Mouse (Mus musculus) midbrain, embryonic 13.5 days (tissue): Measurements from ENCODE around the gene Ddx28. TPM values are rescaled to one million over a fixed set of nuclear protein-coding genes. Genes with fewer than 3 reads are reported as not detected.
"Not testable (repeated sequence)": the region's sequence is repeated elsewhere in the genome, so short reads cannot be mapped to it uniquely, and the experiment has no call there.

ENCODE experiments used
- ATAC-seq: fragments of 200-750 bp; cut with Nextera tagmentation; 2 replicates; pipeline ENCODE4 v1.8.0; 2017; ENCODE audit warnings: mild to moderate bottlenecking, moderate TSS enrichment, moderate library complexity
- H3K27ac ChIP-seq: fragments of 300-500 bp; sonication (generic); 2 replicates; pipeline ENCODE4 v1.5.1; 2015; ENCODE audit warnings: inconsistent platforms, mild to moderate bottlenecking, moderate library complexity
- H3K27me3 ChIP-seq: fragments of 300-500 bp; sonication (generic); 2 replicates; pipeline ENCODE4 v1.6.1; 2015; ENCODE audit warnings: mild to moderate bottlenecking, inconsistent platforms
- H3K36me3 ChIP-seq: fragments of 300-500 bp; sonication (generic); 2 replicates; pipeline ENCODE4 v1.6.1; 2015; ENCODE audit warnings: mild to moderate bottlenecking, inconsistent platforms
- H3K4me1 ChIP-seq: fragments of 300-500 bp; sonication (generic); replicated peaks from 2 replicates; pipeline ENCODE4 v1.6.1; 2015; ENCODE audit warnings: inconsistent platforms
- H3K4me2 ChIP-seq: fragments of 300-500 bp; sonication (generic); replicated peaks from 2 replicates; pipeline ENCODE4 v1.6.1; 2015; ENCODE audit warnings: moderate library complexity, mild to moderate bottlenecking, inconsistent platforms
- H3K4me3 ChIP-seq: fragments of 300-500 bp; sonication (generic); replicated peaks from 2 replicates; pipeline ENCODE4 v1.5.1; 2015; ENCODE audit warnings: mild to moderate bottlenecking, inconsistent platforms
- H3K9ac ChIP-seq: fragments of 300-500 bp; sonication (generic); replicated peaks from 2 replicates; pipeline ENCODE4 v1.6.1; 2015; ENCODE audit warnings: mild to moderate bottlenecking, inconsistent platforms
- H3K9me3 ChIP-seq: fragments of 300-500 bp; sonication (generic); 2 replicates; pipeline ENCODE4 v1.6.1; 2016; ENCODE audit warnings: mild to moderate bottlenecking, inconsistent platforms
- WGBS: fragments of 180-500 bp; shearing (Covaris S2); methylation state at CpG from one replicate; pipeline ENCODE4 v1.1.7; 2015; 5-methylcytosine and 5-hydroxymethylcytosine counted together
- polyA plus RNA-seq: library from polyadenylated mRNA; unstranded; fragments of >200 nt; fragmentation: Nextera tagmentation; extraction: Ambion mirVana; gene quantifications from 2 replicates; pipeline ENCODE4 v1.2.1, GENCODE M21; 2015

Ddx28 gene
- polyA plus RNA-seq, 1 experiment from 2014 or later: 19.1 TPM

DNA sequence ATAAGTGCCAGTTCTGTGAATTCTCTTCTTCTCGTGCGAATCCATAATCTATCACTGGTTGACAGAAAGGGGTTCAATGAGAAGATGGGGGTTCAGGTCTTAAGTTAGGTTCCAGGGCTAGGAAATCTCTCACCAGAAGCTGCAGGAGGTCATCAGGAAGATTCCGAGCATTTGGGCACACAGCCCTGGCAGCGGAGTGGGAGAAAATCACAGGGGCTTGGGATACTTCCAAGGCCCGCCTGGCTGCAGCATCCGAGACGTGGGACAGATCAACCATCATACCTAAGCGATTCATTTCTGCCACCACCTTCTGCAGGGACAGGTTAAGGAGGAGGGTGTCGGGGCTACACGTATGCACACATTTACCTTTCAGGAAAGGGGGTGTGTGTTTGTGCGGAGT is 23.1 kb downstream of the Ddx28 start:
- Histone ChIP-seq H3K27me3 (0 out of 2 replicates have a peak, but pooled peaks cover 5% of the 10 kb centered on the region), H3K27ac (no peak overlapping the region), H3K4me1 (peaks cover 5% of the 10 kb centered on the region; the same call in 1 of the 2 replicates), H3K9me3 (no peaks in the 10 kb centered on the region), H3K4me2 (no peak overlapping the region), H3K36me3 (no peaks in the 10 kb centered on the region), H3K9ac (no peak overlapping the region), H3K4me3 (no peak overlapping the region)
- 88% methylated on average over 11 of the region's 11 CpGs for WGBS
- ATAC-seq: no peak

DNA sequence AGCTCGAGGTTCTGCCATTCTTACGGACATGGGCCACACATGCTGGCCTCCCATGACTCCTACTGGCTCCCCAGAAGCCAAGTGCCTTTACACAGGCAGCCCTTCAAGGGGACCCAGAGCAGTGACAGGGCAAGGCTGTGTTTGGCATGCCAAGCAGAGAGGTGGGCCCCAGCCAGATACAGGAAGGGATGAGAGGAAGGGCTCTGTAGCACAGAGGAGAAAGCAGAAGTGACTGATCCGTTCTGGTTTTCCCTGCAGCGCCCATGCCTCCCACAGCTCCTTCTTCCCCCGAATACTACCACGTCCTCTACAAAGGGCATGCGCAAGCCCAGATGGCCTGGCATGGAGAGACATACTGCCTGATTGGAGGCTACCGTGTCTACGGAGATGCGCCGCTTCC is 28.3 kb downstream of the Ddx28 start:
- WGBS: 83% methylated on average over 11 of the region's 11 CpGs
- not testable (repeated sequence) for H3K9ac ChIP-seq, ATAC-seq, H3K36me3 ChIP-seq, H3K4me2 ChIP-seq, H3K27me3 ChIP-seq, H3K9me3 ChIP-seq, H3K27ac ChIP-seq, H3K4me3 ChIP-seq, H3K4me1 ChIP-seq

- Histone ChIP-seq H3K36me3 (no peaks in the 10 kb centered on the region), H3K4me3 (no peak overlapping the region), H3K27ac (no peak overlapping the region), H3K4me1 (no peaks in the 10 kb centered on the region), H3K9me3 (no peaks in the 10 kb centered on the region), H3K9ac (no peak overlapping the region), H3K27me3 (no peaks in the 10 kb centered on the region), H3K4me2 (no peak overlapping the region)
- no peak for ATAC-seq
- WGBS: 92% methylated on average over 1 of the region's 1 CpGs
Measured at GRCm38 (mm10) chr8:105981146-105981545, 30.5 kb downstream of the Ddx28 start.

GRCm38 (mm10) chr8:105979325-105979724 is 32.4 kb downstream of the Ddx28 start, which contains the start of gene Dpep3:
Gene Dpep3 (minus strand): TSS chr8:105979429.
- Histone ChIP-seq H3K27me3 (no peaks in the 10 kb centered on the region), H3K4me2 (no peak within 1 kb of the TSS), H3K4me1 (no peaks in the 10 kb centered on the region), H3K9ac (no peak within 1 kb of the TSS), H3K4me3 (no peak within 1 kb of the TSS), H3K9me3 (no peaks in the 10 kb centered on the region), H3K36me3 (no peaks in the 10 kb centered on the region), H3K27ac (no peak within 1 kb of the TSS)
- ATAC-seq: no peak
- 94% methylated on average over 15 of the region's 15 CpGs for WGBS

DNA sequence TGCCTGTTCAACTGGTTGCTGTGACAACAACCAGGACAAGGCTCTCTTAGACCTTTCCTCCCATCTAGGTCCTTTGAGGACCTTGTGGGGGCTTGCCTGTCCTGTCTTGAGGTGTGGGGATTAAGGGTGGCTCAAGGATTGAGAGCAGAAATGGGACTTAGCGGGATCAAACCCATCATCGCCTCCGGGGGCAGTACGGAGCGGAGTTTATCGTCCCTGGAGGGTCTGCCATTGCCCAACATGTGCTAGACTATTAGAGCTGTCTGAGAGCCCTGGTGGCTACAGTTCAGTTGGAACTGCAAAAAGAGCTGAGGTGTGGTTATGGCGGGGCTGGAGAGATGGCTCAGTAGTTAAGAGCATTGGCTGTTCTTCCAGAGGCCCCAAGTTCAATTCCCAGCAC is 36.3 kb downstream of the Ddx28 start:
- WGBS: 61% methylated on average over 7 of the region's 7 CpGs
- Histone ChIP-seq H3K9ac (no peak overlapping the region), H3K27ac (no peak overlapping the region), H3K36me3 (no peaks in the 10 kb centered on the region), H3K4me3 (no peak overlapping the region), H3K9me3 (no peaks in the 10 kb centered on the region), H3K4me2 (no peak overlapping the region), H3K27me3 (no peaks in the 10 kb centered on the region), H3K4me1 (no peaks in the 10 kb centered on the region)
- no peak for ATAC-seq

- Histone ChIP-seq H3K27me3 (peaks cover 19% of the 10 kb centered on the region), H3K36me3 (no peaks in the 10 kb centered on the region), H3K4me1 (no peaks in the 10 kb centered on the region), H3K4me2 (no peak overlapping the region), H3K27ac (no peak overlapping the region), H3K9me3 (no peaks in the 10 kb centered on the region), H3K9ac (no peak overlapping the region), H3K4me3 (no peak overlapping the region)
- ATAC-seq: no peak
- 76% methylated on average over 8 of the region's 8 CpGs for WGBS
Measured at GRCm38 (mm10) chr8:105971019-105971720, 40.5 kb downstream of the Ddx28 start.

DNA sequence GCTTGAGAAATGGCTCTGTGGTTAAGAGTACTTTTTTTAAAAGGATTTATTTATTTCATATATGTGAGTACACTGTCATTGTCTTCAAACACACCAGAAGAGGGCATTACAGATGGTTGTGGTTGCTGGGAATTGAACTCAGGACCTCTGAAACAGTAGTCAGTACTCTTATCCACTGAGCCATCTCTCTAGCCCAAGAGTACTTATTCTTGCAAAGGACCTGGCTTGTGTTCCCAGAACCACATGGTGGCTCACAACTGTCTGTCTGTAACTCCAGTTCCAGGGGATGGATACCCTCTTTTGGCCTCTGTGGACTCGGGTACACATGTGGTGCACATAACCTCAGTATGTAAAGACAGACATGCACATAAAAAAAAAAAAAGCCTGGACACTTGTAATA is 42.3 kb downstream of the Ddx28 start:
- H3K9me3 ChIP-seq: no peaks in the 10 kb centered on the region
- no peak overlapping the region for H3K9ac ChIP-seq
- no peak overlapping the region for H3K4me3 ChIP-seq
- no peak overlapping the region for H3K27ac ChIP-seq
- H3K36me3 ChIP-seq: no peaks in the 10 kb centered on the region
- whole genome bisulfite sequencing: 78% methylated on average over 1 of the region's 1 CpGs
- no peak for ATAC-seq
- peaks cover 11% of the 10 kb centered on the region for H3K4me1 ChIP-seq
- H3K27me3 ChIP-seq: peaks cover 37% of the 10 kb centered on the region
- H3K4me2 ChIP-seq: no peak overlapping the region

- Histone ChIP-seq H3K4me2 (no peak overlapping the region; the same call in 1 of the 2 replicates), H3K9ac (no peak overlapping the region), H3K27ac (no peak overlapping the region), H3K4me3 (no peak overlapping the region), H3K9me3 (no peaks in the 10 kb centered on the region), H3K27me3 (peaks cover 39% of the 10 kb centered on the region), H3K4me1 (peaks cover 11% of the 10 kb centered on the region), H3K36me3 (no peaks in the 10 kb centered on the region)
- 8% methylated on average over 19 of the region's 19 CpGs for WGBS
- no peak for ATAC-seq
Measured at GRCm38 (mm10) chr8:105966692-105967311, 44.9 kb downstream of the Ddx28 start.

- H3K36me3 ChIP-seq: no peaks in the 10 kb centered on the region
- peaks cover 11% of the 10 kb centered on the region for H3K4me1 ChIP-seq
- H3K9me3 ChIP-seq: no peaks in the 10 kb centered on the region
- no peak within 1 kb of the TSS for H3K27ac ChIP-seq
- peaks cover 39% of the 10 kb centered on the region for H3K27me3 ChIP-seq
- peak within 1 kb of the TSS; percentile 63 for H3K4me2 ChIP-seq
- peak within 1 kb of the TSS; percentile 48 for H3K4me3 ChIP-seq
- under 1% methylated on average over 44 of the region's 47 CpGs for WGBS
- ATAC-seq: peak; percentile 67
- H3K9ac ChIP-seq: peak within 1 kb of the TSS; percentile 53
Measured at GRCm38 (mm10) chr8:105965905-105966341, 45.8 kb downstream of the Ddx28 start, which contains the start of gene Slc12a4. Gene Slc12a4 (minus strand): TSS chr8:105966097.

- peak; percentile 50 for ATAC-seq
- H3K4me1 ChIP-seq: peaks cover 11% of the 10 kb centered on the region
- peak overlapping the region; percentile 63 for H3K4me2 ChIP-seq
- H3K9me3 ChIP-seq: no peaks in the 10 kb centered on the region
- no peaks in the 10 kb centered on the region for H3K36me3 ChIP-seq
- peaks cover 39% of the 10 kb centered on the region for H3K27me3 ChIP-seq
- no peak overlapping the region for H3K27ac ChIP-seq
- H3K9ac ChIP-seq: peak overlapping the region; percentile 53
- 4% methylated on average over 39 of the region's 40 CpGs for WGBS
- peak overlapping the region; percentile 48 for H3K4me3 ChIP-seq
Measured at GRCm38 (mm10) chr8:105965266-105965904, 46.3 kb downstream of the Ddx28 start.

- Histone ChIP-seq H3K4me1 (peaks cover 11% of the 10 kb centered on the region), H3K4me3 (peak overlapping the region; percentile 48), H3K9me3 (no peaks in the 10 kb centered on the region), H3K9ac (no peak overlapping the region), H3K27me3 (peaks cover 39% of the 10 kb centered on the region), H3K36me3 (no peaks in the 10 kb centered on the region), H3K27ac (no peak overlapping the region), H3K4me2 (peak overlapping the region; percentile 63)
- no peak for ATAC-seq
- WGBS: 74% methylated on average over 12 of the region's 12 CpGs
Measured at GRCm38 (mm10) chr8:105964506-105965265, 47.0 kb downstream of the Ddx28 start.
